Mouse (Mus musculus) hindbrain, embryonic 13.5 days (tissue): ENCODE results near the gene Creb3l1. TPM values are rescaled to one million over a fixed set of nuclear protein-coding genes. Genes with fewer than 3 reads are reported as not detected.

Experiments used
- ATAC-seq: fragments of 200-750 bp; cut with Nextera tagmentation; 2 replicates; pipeline ENCODE4 v1.8.0; 2017; ENCODE audit warnings: moderate TSS enrichment; ENCODE audit not compliant: low FRiP score
- H3K27ac ChIP-seq: fragments of 300-500 bp; sonication (generic); 2 replicates; pipeline ENCODE4 v1.5.1; 2015; ENCODE audit warnings: inconsistent platforms, mild to moderate bottlenecking, moderate library complexity
- H3K27me3 ChIP-seq: fragments of 300-500 bp; sonication (generic); 2 replicates; pipeline ENCODE4 v1.6.1; 2015; ENCODE audit warnings: mild to moderate bottlenecking, inconsistent platforms
- H3K36me3 ChIP-seq: fragments of 300-500 bp; sonication (generic); 2 replicates; pipeline ENCODE4 v1.6.1; 2015; ENCODE audit warnings: mild to moderate bottlenecking, inconsistent platforms
- H3K4me1 ChIP-seq: fragments of 300-500 bp; sonication (generic); replicated peaks from 2 replicates; pipeline ENCODE4 v1.6.1; 2015; ENCODE audit warnings: inconsistent platforms
- H3K4me2 ChIP-seq: fragments of 300-500 bp; sonication (generic); 2 replicates; pipeline ENCODE4 v1.6.1; 2015; ENCODE audit warnings: inconsistent platforms, mild to moderate bottlenecking, moderate library complexity
- H3K4me3 ChIP-seq: fragments of 300-500 bp; sonication (generic); 2 replicates; pipeline ENCODE4 v1.5.1; 2015; ENCODE audit warnings: mild to moderate bottlenecking, inconsistent platforms
- H3K9ac ChIP-seq: fragments of 300-500 bp; sonication (generic); 2 replicates; pipeline ENCODE4 v1.6.1; 2015; ENCODE audit warnings: mild to moderate bottlenecking, inconsistent platforms
- H3K9me3 ChIP-seq: fragments of 300-500 bp; sonication (generic); 2 replicates; pipeline ENCODE4 v1.6.1; 2016; ENCODE audit warnings: inconsistent platforms
- WGBS: fragments of 180-500 bp; shearing (Covaris S2); methylation state at CpG from one replicate; pipeline ENCODE4 v1.1.7; 2015; 5-methylcytosine and 5-hydroxymethylcytosine counted together
- polyA plus RNA-seq: library from polyadenylated mRNA; unstranded; fragments of >200 nt; fragmentation: Nextera tagmentation; extraction: Ambion mirVana; gene quantifications from 2 replicates; pipeline ENCODE4 v1.2.1, GENCODE M21; 2015

The Creb3l1 gene
- polyA plus RNA-seq, 1 experiment from 2014 or later = 1.3 TPM

GRCm38 (mm10) chr2:91971231-91972097, 52.8 kb downstream of the Creb3l1 start:
- 12% methylated on average over 21 of the region's 21 CpGs for WGBS
- peak overlapping the region; percentile 7; the same call in 1 of the 2 replicates for H3K9ac ChIP-seq
- peak; percentile 23; the same call in 1 of the 2 replicates for ATAC-seq
- peaks cover 64% of the 10 kb centered on the region for H3K27me3 ChIP-seq
- H3K4me2 ChIP-seq = peak overlapping the region; percentile 28
- no peaks in the 10 kb centered on the region for H3K9me3 ChIP-seq
- no peaks in the 10 kb centered on the region for H3K36me3 ChIP-seq
- peak overlapping the region; percentile 77 for H3K27ac ChIP-seq
- H3K4me1 ChIP-seq = peaks cover 37% of the 10 kb centered on the region
- no peak overlapping the region for H3K4me3 ChIP-seq

- peaks cover 49% of the 10 kb centered on the region for H3K27me3 ChIP-seq
- peak overlapping the region; percentile 39; the same call in 1 of the 2 replicates for H3K9ac ChIP-seq
- no peak overlapping the region for H3K4me3 ChIP-seq
- no peak overlapping the region for H3K4me2 ChIP-seq
- no peak for ATAC-seq
- H3K4me1 ChIP-seq = peaks cover 21% of the 10 kb centered on the region
- no peaks in the 10 kb centered on the region for H3K36me3 ChIP-seq
- H3K9me3 ChIP-seq = no peaks in the 10 kb centered on the region
- no peak overlapping the region for H3K27ac ChIP-seq
- 68% methylated on average over 11 of the region's 11 CpGs for WGBS
These were observed 56.3 kb downstream of the Creb3l1 start for GRCm38 (mm10) chr2:91967962-91968361.

GRCm38 (mm10) chr2:91966367-91966766, 57.9 kb downstream of the Creb3l1 start:
- Histone ChIP-seq H3K4me1 (peaks cover 22% of the 10 kb centered on the region), H3K36me3 (no peaks in the 10 kb centered on the region), H3K9ac (no peak overlapping the region), H3K4me2 (no peak overlapping the region), H3K27ac (no peak overlapping the region), H3K9me3 (no peaks in the 10 kb centered on the region), H3K27me3 (peaks cover 41% of the 10 kb centered on the region), H3K4me3 (no peak overlapping the region)
- WGBS = 90% methylated on average over 5 of the region's 5 CpGs
- no peak for ATAC-seq

GRCm38 (mm10) chr2:91965417-91965816, 58.9 kb downstream of the Creb3l1 start:
- Histone ChIP-seq H3K27me3 (peaks cover 32% of the 10 kb centered on the region), H3K4me2 (peak overlapping the region; percentile 10; the same call in 1 of the 2 replicates), H3K27ac (no peak overlapping the region), H3K4me3 (peak overlapping the region; percentile 14), H3K36me3 (no peaks in the 10 kb centered on the region), H3K9me3 (no peaks in the 10 kb centered on the region), H3K9ac (peak overlapping the region; percentile 56; the same call in 1 of the 2 replicates), H3K4me1 (peaks cover 22% of the 10 kb centered on the region)
- WGBS = 29% methylated on average over 20 of the region's 20 CpGs
- no peak for ATAC-seq

GRCm38 (mm10) chr2:91964610-91965204, 59.6 kb downstream of the Creb3l1 start:
- Histone ChIP-seq H3K4me3 (0 out of 2 replicates have a peak overlapping the region, but pooled peaks have one; percentile 14), H3K27me3 (peaks cover 27% of the 10 kb centered on the region), H3K9ac (no peak overlapping the region), H3K36me3 (no peaks in the 10 kb centered on the region), H3K9me3 (no peaks in the 10 kb centered on the region), H3K4me1 (peaks cover 29% of the 10 kb centered on the region), H3K4me2 (peak overlapping the region; percentile 10; the same call in 1 of the 2 replicates), H3K27ac (no peak overlapping the region)
- 68% methylated on average over 3 of the region's 3 CpGs for WGBS
- ATAC-seq = no peak

DNA sequence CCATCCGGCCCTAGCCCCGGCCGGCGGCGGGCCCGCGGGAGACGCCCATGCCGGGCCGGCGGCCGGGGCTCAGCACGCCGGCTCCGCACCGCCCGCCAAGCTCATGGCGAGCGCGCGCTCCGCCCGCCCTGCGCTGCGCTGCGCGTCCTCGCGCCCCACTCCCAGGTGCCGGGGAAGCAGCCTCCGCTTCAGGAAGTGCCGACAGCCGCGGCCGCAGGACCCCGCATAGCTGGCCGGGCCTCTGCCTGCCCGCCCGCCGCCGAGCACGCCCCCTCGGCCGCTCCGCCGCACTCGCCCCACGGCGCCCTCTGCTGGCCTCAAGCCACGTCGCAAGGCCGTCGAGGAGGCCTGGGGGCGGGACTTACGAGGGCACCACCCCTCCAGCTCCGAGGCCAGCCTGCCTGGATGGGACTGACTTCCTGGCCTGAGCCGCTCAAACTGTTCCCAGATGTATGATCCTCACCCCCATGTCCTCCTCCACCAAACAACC, 60.8 kb downstream of the Creb3l1 start:
- H3K27me3 ChIP-seq = peaks cover 27% of the 10 kb centered on the region
- H3K9me3 ChIP-seq = no peaks in the 10 kb centered on the region
- H3K4me3 ChIP-seq = peak overlapping the region; percentile 88
- H3K4me1 ChIP-seq = peaks cover 40% of the 10 kb centered on the region
- peak overlapping the region; percentile 84 for H3K27ac ChIP-seq
- H3K4me2 ChIP-seq = peak overlapping the region; percentile 91
- H3K9ac ChIP-seq = peak overlapping the region; percentile 92
- 1% methylated on average over 14 of the region's 57 CpGs for WGBS
- no peaks in the 10 kb centered on the region for H3K36me3 ChIP-seq
- peak; percentile 94 for ATAC-seq

DNA sequence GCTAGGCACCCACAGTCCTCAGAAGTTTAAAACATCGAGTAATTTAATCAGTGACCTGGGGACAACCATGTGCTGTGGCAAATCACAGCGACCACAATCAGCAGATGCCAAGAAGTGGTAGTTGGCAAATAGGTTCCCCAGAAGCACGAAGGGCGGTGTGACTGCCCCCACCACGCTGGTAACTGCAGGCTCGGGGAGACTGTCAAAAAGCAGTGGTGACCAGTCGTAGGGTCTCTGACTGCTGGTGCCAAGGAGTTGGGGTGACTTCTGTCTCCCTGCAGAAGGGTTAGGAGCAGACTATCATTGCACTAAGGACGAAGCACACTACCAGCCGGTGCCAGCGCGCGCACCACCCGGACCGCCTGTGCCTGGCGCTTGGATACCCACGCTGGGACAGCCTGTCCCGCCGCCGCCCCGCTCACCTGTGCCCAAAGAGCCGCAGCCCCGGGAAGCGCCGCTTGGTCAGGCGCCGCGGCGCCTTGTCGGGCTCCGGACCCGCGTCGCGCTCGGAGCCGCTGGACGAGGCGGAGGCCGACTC, 61.4 kb downstream of the Creb3l1 start:
- Histone ChIP-seq H3K27ac (peak overlapping the region; percentile 84), H3K9ac (peak overlapping the region; percentile 92), H3K4me3 (peak overlapping the region; percentile 88), H3K36me3 (no peaks in the 10 kb centered on the region), H3K4me1 (peaks cover 42% of the 10 kb centered on the region), H3K9me3 (no peaks in the 10 kb centered on the region), H3K27me3 (peaks cover 24% of the 10 kb centered on the region), H3K4me2 (peak overlapping the region; percentile 91)
- peak; percentile 62 for ATAC-seq
- under 1% methylated on average over 38 of the region's 39 CpGs for WGBS

DNA sequence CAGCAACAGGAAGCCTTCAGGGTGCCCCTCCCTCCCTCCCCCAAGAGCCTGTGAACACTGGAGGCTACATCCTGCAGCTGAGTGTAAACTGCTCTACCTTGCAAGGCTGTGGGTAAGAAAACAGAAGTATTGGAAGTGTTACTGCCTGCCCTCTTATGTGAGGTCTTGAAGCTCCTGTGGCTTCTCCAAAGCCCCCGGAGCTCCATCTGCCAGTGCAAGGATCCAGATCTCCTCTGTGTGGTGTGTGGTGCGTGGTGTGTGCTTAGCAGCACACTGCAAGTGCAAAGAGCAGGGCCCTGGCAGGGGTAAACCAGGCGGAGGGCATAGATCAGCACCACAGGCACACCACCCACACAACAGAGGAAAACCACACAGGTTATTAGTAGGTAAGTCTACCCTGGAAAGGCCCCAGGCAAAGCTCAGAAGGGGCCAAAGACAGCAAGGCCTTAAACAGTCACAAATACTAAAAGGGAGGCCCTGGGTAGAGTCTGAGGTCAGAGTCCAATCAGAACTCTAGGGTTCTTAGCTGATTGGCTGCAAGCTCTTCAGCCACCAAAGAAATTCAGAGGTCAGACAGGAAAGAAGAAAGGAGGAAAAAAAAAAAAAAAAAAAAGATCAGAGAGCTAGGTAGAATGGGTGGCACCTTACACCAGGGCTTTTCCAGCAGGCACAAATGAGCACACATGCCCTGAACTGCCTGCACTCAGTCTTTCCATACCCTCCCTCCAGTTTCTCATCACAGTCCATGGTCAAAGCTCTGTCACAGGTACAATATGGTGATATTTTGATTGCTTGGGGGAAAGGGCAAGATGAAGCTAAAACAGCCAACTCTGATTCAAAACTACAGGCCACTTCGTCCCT, 62.2 kb downstream of the Creb3l1 start:
- WGBS = 69% methylated on average over 4 of the region's 4 CpGs
- H3K27me3 ChIP-seq = peaks cover 22% of the 10 kb centered on the region
- no peaks in the 10 kb centered on the region for H3K9me3 ChIP-seq
- 0 out of 2 replicates have a peak overlapping the region, but pooled peaks have one; percentile 84 for H3K27ac ChIP-seq
- ATAC-seq = no peak
- no peaks in the 10 kb centered on the region for H3K36me3 ChIP-seq
- H3K4me2 ChIP-seq = peak overlapping the region; percentile 91
- peak overlapping the region; percentile 88 for H3K4me3 ChIP-seq
- H3K4me1 ChIP-seq = peaks cover 50% of the 10 kb centered on the region
- peak overlapping the region; percentile 92 for H3K9ac ChIP-seq

DNA sequence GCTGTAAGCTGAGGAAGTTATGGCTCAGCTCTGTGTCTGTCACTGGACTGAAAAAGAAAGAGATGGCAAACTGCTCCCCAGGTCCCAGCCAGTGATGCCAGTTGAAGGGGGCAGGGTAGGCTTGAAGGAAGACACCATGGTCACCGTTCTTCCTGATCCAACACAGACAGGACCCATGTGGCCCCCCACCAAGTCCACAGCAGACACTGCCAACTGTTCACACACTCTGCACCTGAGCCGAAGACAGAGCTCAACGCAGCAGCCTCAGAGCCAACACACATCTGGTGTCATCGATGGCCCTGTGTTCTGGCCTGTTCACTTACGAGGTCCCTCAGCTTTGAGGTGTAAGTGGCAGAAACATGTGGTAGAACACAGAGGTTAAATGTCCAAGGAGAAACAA, 63.8 kb downstream of the Creb3l1 start:
- no peaks in the 10 kb centered on the region for H3K9me3 ChIP-seq
- no peak for ATAC-seq
- peaks cover 59% of the 10 kb centered on the region for H3K4me1 ChIP-seq
- H3K27ac ChIP-seq = no peak overlapping the region
- H3K27me3 ChIP-seq = peaks cover 12% of the 10 kb centered on the region
- H3K4me2 ChIP-seq = no peak overlapping the region
- 90% methylated on average over 5 of the region's 5 CpGs for WGBS
- no peaks in the 10 kb centered on the region for H3K36me3 ChIP-seq
- no peak overlapping the region for H3K4me3 ChIP-seq
- no peak overlapping the region for H3K9ac ChIP-seq

- Histone ChIP-seq H3K4me3 (no peak overlapping the region), H3K9me3 (no peaks in the 10 kb centered on the region), H3K9ac (0 out of 2 replicates have a peak overlapping the region, but pooled peaks have one; percentile 19), H3K4me1 (peaks cover 65% of the 10 kb centered on the region), H3K36me3 (no peaks in the 10 kb centered on the region), H3K27ac (peak overlapping the region; percentile 30; the same call in 1 of the 2 replicates), H3K4me2 (no peak overlapping the region), H3K27me3 (peaks cover 5% of the 10 kb centered on the region)
- no peak for ATAC-seq
- WGBS = 64% methylated on average over 11 of the region's 11 CpGs
These were observed 64.5 kb downstream of the Creb3l1 start for GRCm38 (mm10) chr2:91959544-91960410.
